Mouse (Mus musculus) kidney, postnatal 0 days (tissue): ENCODE measurements at regions not wholly inside any gene's neighbourhood (a gene's known extent, or its start where the extent isn't known, plus 50 kb on each side); places are given as distances from the start of the nearest gene placed in this dataset.
A peak's percentile ranks its signal among the peaks of the same experiment; 100 is the strongest.

Experiments used
- ATAC-seq: fragments of 200-750 bp; cut with Nextera tagmentation; replicated peaks from 2 replicates; pipeline ENCODE4 v1.8.0; 2017; ENCODE audit warnings: low read depth, moderate number of reproducible peaks, moderate TSS enrichment, moderate library complexity; ENCODE audit not compliant: low FRiP score
- DNase-seq: peaks from one replicate; pipeline ENCODE4 v3.0.0-alpha.2; 2016; ENCODE audit warnings: low spot score
- H3K27ac ChIP-seq: fragments of 300-500 bp; sonication (generic); 2 replicates; pipeline ENCODE4 v1.5.1; 2014; ENCODE audit warnings: mild to moderate bottlenecking
- H3K27me3 ChIP-seq: fragments of 300-500 bp; sonication (generic); 2 replicates; pipeline ENCODE4 v1.6.1; 2014; ENCODE audit warnings: low read length, mixed read lengths; ENCODE audit not compliant: insufficient read depth
- H3K36me3 ChIP-seq: fragments of 300-500 bp; sonication (generic); 2 replicates; pipeline ENCODE4 v1.6.1; 2014; ENCODE audit warnings: low read length, mixed read lengths; ENCODE audit not compliant: insufficient read depth
- H3K4me1 ChIP-seq: fragments of 300-500 bp; sonication (generic); replicated peaks from 2 replicates; pipeline ENCODE4 v1.6.1; 2014; ENCODE audit warnings: antibody characterized with exemption, low read length, mixed read lengths; ENCODE audit not compliant: insufficient read depth
- H3K4me2 ChIP-seq: fragments of 300-500 bp; sonication (generic); 2 replicates; pipeline ENCODE4 v1.6.1; 2014; ENCODE audit warnings: mild to moderate bottlenecking, low read length, moderate library complexity, mixed read lengths
- H3K4me3 ChIP-seq: fragments of 300-500 bp; sonication (generic); replicated peaks from 2 replicates; pipeline ENCODE4 v1.5.1; 2014; ENCODE audit warnings: low read depth, low read length
- H3K9ac ChIP-seq: fragments of 300-500 bp; sonication (generic); 2 replicates; pipeline ENCODE4 v1.6.1; 2014; ENCODE audit warnings: low read depth, low read length
- H3K9me3 ChIP-seq: fragments of 300-500 bp; sonication (generic); replicated peaks from 2 replicates; pipeline ENCODE4 v1.6.1; 2016; ENCODE audit warnings: low read length, inconsistent platforms, mixed read lengths
- CTCF ChIP-seq: IDR thresholded peaks from 2 replicates; pipeline ENCODE4 v1.5.1; 2016; ENCODE audit warnings: antibody characterized with exemption, low read depth, mild to moderate bottlenecking, moderate library complexity
- WGBS: fragments of 180-500 bp; shearing (Covaris S2); extraction: QIAGEN DNeasy Blood & Tissue Kit; methylation state at CpG from one replicate; pipeline ENCODE4 v1.1.7; 2014; 5-methylcytosine and 5-hydroxymethylcytosine counted together

- TF ChIP-seq CTCF = no peak
- H3K4me2 ChIP-seq = no peak overlapping the region
- DNase-seq = no peak
- no peak overlapping the region for H3K9ac ChIP-seq
- no peaks in the 10 kb centered on the region; the same call in 1 of the 2 replicates for H3K4me1 ChIP-seq
- H3K36me3 ChIP-seq = no peaks in the 10 kb centered on the region
- H3K27me3 ChIP-seq = no peaks in the 10 kb centered on the region
- H3K9me3 ChIP-seq = no peaks in the 10 kb centered on the region
- H3K27ac ChIP-seq = no peak overlapping the region
- ATAC-seq = no peak
- 87% methylated on average over 6 of the region's 6 CpGs for WGBS
- no peak overlapping the region for H3K4me3 ChIP-seq
Measured at GRCm38 (mm10) chr2:61105169-61105568, 142.2 kb upstream of the Rbms1 start.

- no peak overlapping the region for H3K27ac ChIP-seq
- H3K27me3 ChIP-seq = no peaks in the 10 kb centered on the region
- H3K4me1 ChIP-seq = no peaks in the 10 kb centered on the region; the same call in 1 of the 2 replicates
- ATAC-seq = peak; percentile 65; the same call in 1 of the 2 replicates
- TF ChIP-seq CTCF = no peak
- DNase-seq = peak; percentile 73
- no peak overlapping the region for H3K9ac ChIP-seq
- no peak overlapping the region for H3K4me3 ChIP-seq
- no peaks in the 10 kb centered on the region for H3K9me3 ChIP-seq
- WGBS = 35% methylated on average over 4 of the region's 4 CpGs
- no peak overlapping the region for H3K4me2 ChIP-seq
- no peaks in the 10 kb centered on the region for H3K36me3 ChIP-seq
Measured at GRCm38 (mm10) chr2:61100854-61101253, 137.9 kb upstream of the Rbms1 start.

- Histone ChIP-seq H3K27ac (no peak overlapping the region), H3K36me3 (no peaks in the 10 kb centered on the region), H3K4me2 (no peak overlapping the region), H3K27me3 (no peaks in the 10 kb centered on the region), H3K4me1 (0 out of 2 replicates have a peak, but pooled peaks cover 3% of the 10 kb centered on the region), H3K4me3 (no peak overlapping the region), H3K9ac (no peak overlapping the region), H3K9me3 (no peaks in the 10 kb centered on the region)
- TF ChIP-seq CTCF = no peak
- ATAC-seq (no peak), DNase-seq (no peak)
Measured at GRCm38 (mm10) chr2:61088501-61088900, 125.5 kb upstream of the Rbms1 start.

GRCm38 (mm10) chr2:61084835-61085234 is 121.8 kb upstream of the Rbms1 start:
- Histone ChIP-seq H3K4me1 (0 out of 2 replicates have a peak, but pooled peaks cover 3% of the 10 kb centered on the region), H3K4me2 (no peak overlapping the region), H3K9me3 (no peaks in the 10 kb centered on the region), H3K4me3 (no peak overlapping the region), H3K36me3 (no peaks in the 10 kb centered on the region), H3K27me3 (no peaks in the 10 kb centered on the region), H3K27ac (no peak overlapping the region), H3K9ac (no peak overlapping the region)
- no peak for ATAC-seq
- TF ChIP-seq CTCF = no peak
- no peak for DNase-seq
- 69% methylated on average over 3 of the region's 3 CpGs for WGBS

GRCm38 (mm10) chr2:61083100-61083499 is 120.1 kb upstream of the Rbms1 start:
- Histone ChIP-seq H3K27ac (no peak overlapping the region), H3K36me3 (no peaks in the 10 kb centered on the region), H3K4me1 (0 out of 2 replicates have a peak, but pooled peaks cover 3% of the 10 kb centered on the region), H3K9ac (no peak overlapping the region), H3K4me2 (no peak overlapping the region), H3K9me3 (no peaks in the 10 kb centered on the region), H3K4me3 (no peak overlapping the region), H3K27me3 (no peaks in the 10 kb centered on the region)
- TF ChIP-seq CTCF = no peak
- WGBS = 85% methylated on average over 1 of the region's 1 CpGs
- DNase-seq (no peak), ATAC-seq (no peak)

- no peaks in the 10 kb centered on the region for H3K27me3 ChIP-seq
- TF ChIP-seq CTCF = no peak
Measured at GRCm38 (mm10) chr2:61082640-61083039, 119.6 kb upstream of the Rbms1 start.

GRCm38 (mm10) chr2:61080006-61080405 is 117.0 kb upstream of the Rbms1 start:
- DNase-seq = no peak
- H3K36me3 ChIP-seq = no peaks in the 10 kb centered on the region
- H3K9ac ChIP-seq = no peak overlapping the region
- 43% methylated on average over 4 of the region's 4 CpGs for WGBS
- H3K9me3 ChIP-seq = no peaks in the 10 kb centered on the region
- H3K4me3 ChIP-seq = no peak overlapping the region
- H3K4me1 ChIP-seq = no peaks in the 10 kb centered on the region
- H3K4me2 ChIP-seq = no peak overlapping the region
- no peaks in the 10 kb centered on the region for H3K27me3 ChIP-seq
- no peak for ATAC-seq
- H3K27ac ChIP-seq = no peak overlapping the region
- no peak for TF ChIP-seq CTCF

More at GRCm38 (mm10) chr2:61082640-61083039, 119.6 kb upstream of the Rbms1 start:
- Histone ChIP-seq H3K36me3 (no peaks in the 10 kb centered on the region), H3K9ac (no peak overlapping the region), H3K9me3 (no peaks in the 10 kb centered on the region), H3K4me1 (0 out of 2 replicates have a peak, but pooled peaks cover 3% of the 10 kb centered on the region), H3K27ac (no peak overlapping the region), H3K4me2 (no peak overlapping the region), H3K4me3 (no peak overlapping the region)
- DNase-seq = no peak
- ATAC-seq = no peak
